Mouse (Mus musculus) liver, embryonic 11.5 days (tissue): ENCODE results near the gene Cfap61. TPM values are rescaled to one million over a fixed set of nuclear protein-coding genes. Genes with fewer than 3 reads are reported as not detected.

ENCODE experiments used
- ATAC-seq: fragments of 200-750 bp; cut with Nextera tagmentation; replicated peaks from 2 replicates; pipeline ENCODE4 v1.8.0; 2017; ENCODE audit warnings: moderate number of reproducible peaks, mild to moderate bottlenecking, moderate TSS enrichment, moderate library complexity; ENCODE audit not compliant: low FRiP score
- DNase-seq: peaks from one replicate; pipeline ENCODE4 v3.0.0-alpha.2; 2017; ENCODE audit warnings: low spot score
- H3K27ac ChIP-seq: fragments of 300-500 bp; sonication (generic); 2 replicates; pipeline ENCODE4 v1.5.1; 2014; ENCODE audit warnings: mild to moderate bottlenecking, low read depth, low read length, control low read depth
- H3K27me3 ChIP-seq: fragments of 300-500 bp; sonication (generic); replicated peaks from 2 replicates; pipeline ENCODE4 v1.6.1; 2014; ENCODE audit warnings: low read length, mixed read lengths; ENCODE audit not compliant: control insufficient read depth, insufficient read depth
- H3K36me3 ChIP-seq: fragments of 300-500 bp; sonication (generic); 2 replicates; pipeline ENCODE4 v1.6.1; 2014; ENCODE audit warnings: mild to moderate bottlenecking, low read length, moderate library complexity, mixed read lengths; ENCODE audit not compliant: control insufficient read depth, insufficient read depth
- H3K4me1 ChIP-seq: fragments of 300-500 bp; sonication (generic); replicated peaks from 2 replicates; pipeline ENCODE4 v1.6.1; 2014; ENCODE audit warnings: low read length, mixed read lengths; ENCODE audit not compliant: control insufficient read depth, insufficient read depth
- H3K4me2 ChIP-seq: fragments of 300-500 bp; sonication (generic); 2 replicates; pipeline ENCODE4 v1.6.1; 2014; ENCODE audit warnings: mild to moderate bottlenecking, control low read depth, moderate library complexity
- H3K4me3 ChIP-seq: fragments of 300-500 bp; sonication (generic); 2 replicates; pipeline ENCODE4 v1.5.1; 2014; ENCODE audit warnings: low read depth, low read length, control low read depth
- H3K9ac ChIP-seq: fragments of 300-500 bp; sonication (generic); 2 replicates; pipeline ENCODE4 v1.6.1; 2014; ENCODE audit warnings: low read depth, low read length, control low read depth
- H3K9me3 ChIP-seq: fragments of 300-500 bp; sonication (generic); 2 replicates; pipeline ENCODE4 v1.6.1; 2016; ENCODE audit warnings: low read length, inconsistent platforms, mixed read lengths; ENCODE audit not compliant: control insufficient read depth
- WGBS: fragments of 180-500 bp; shearing (Covaris S2); extraction: QIAGEN DNeasy Blood & Tissue Kit; methylation state at CpG from one replicate; pipeline ENCODE4 v1.1.7; 2014; 5-methylcytosine and 5-hydroxymethylcytosine counted together
- polyA plus RNA-seq: library from polyadenylated mRNA; unstranded; fragments of >200 nt; fragmentation: Nextera tagmentation; extraction: Ambion mirVana; gene quantifications from 2 replicates; pipeline ENCODE4 v1.2.1, GENCODE M21; 2014

The Cfap61 gene
- 0.10 TPM in 1 of 2 replicates, not detected in the other for polyA plus RNA-seq

GRCm38 (mm10) chr2:145934339-145935231 is at the start of gene Cfap61, which contains the start of gene Crnkl1:
Gene Cfap61 (plus strand): TSS chr2:145934784.
Gene Crnkl1 (minus strand): TSS chr2:145935014.
- H3K27ac ChIP-seq: no peak within 1 kb of the TSS
- peaks cover 8% of the 10 kb centered on the region for H3K4me1 ChIP-seq

GRCm38 (mm10) chr2:145884913-145885785 is 49.4 kb upstream of the Cfap61 start:
- H3K4me3 ChIP-seq: no peak overlapping the region
- no peaks in the 10 kb centered on the region for H3K9me3 ChIP-seq
- H3K4me2 ChIP-seq: no peak overlapping the region
- peaks cover 3% of the 10 kb centered on the region; the same call in 1 of the 2 replicates for H3K4me1 ChIP-seq
- H3K27ac ChIP-seq: peak overlapping the region; percentile 23; the same call in 1 of the 2 replicates
- WGBS: 63% methylated on average over 14 of the region's 14 CpGs
- H3K9ac ChIP-seq: no peak overlapping the region
- DNase-seq (no peak), ATAC-seq (no peak)
- no peaks in the 10 kb centered on the region for H3K36me3 ChIP-seq
- H3K27me3 ChIP-seq: no peaks in the 10 kb centered on the region

More at GRCm38 (mm10) chr2:145934339-145935231, at the start of gene Cfap61, which contains the start of gene Crnkl1:
- WGBS: under 1% methylated on average over 61 of the region's 61 CpGs
- peak; percentile 93 for DNase-seq
- peak within 1 kb of the TSS; percentile 98 for H3K4me3 ChIP-seq
- peak within 1 kb of the TSS; percentile 90 for H3K4me2 ChIP-seq
- H3K36me3 ChIP-seq: peaks cover 12% of the 10 kb centered on the region
- ATAC-seq: peak; percentile 97
- peak within 1 kb of the TSS; percentile 68 for H3K9ac ChIP-seq
- 0 out of 2 replicates have a peak, but pooled peaks cover 3% of the 10 kb centered on the region for H3K27me3 ChIP-seq
- no peaks in the 10 kb centered on the region for H3K9me3 ChIP-seq

GRCm38 (mm10) chr2:145887937-145888765 is 46.4 kb upstream of the Cfap61 start:
- no peak for DNase-seq
- H3K27me3 ChIP-seq: no peaks in the 10 kb centered on the region
- H3K36me3 ChIP-seq: no peaks in the 10 kb centered on the region
- peak; percentile 47 for ATAC-seq
- H3K4me3 ChIP-seq: no peak overlapping the region
- H3K27ac ChIP-seq: peak overlapping the region; percentile 22; the same call in 1 of the 2 replicates
- H3K9me3 ChIP-seq: no peaks in the 10 kb centered on the region
- no peak overlapping the region for H3K9ac ChIP-seq
- WGBS: 58% methylated on average over 14 of the region's 14 CpGs
- H3K4me1 ChIP-seq: peaks cover 3% of the 10 kb centered on the region; the same call in 1 of the 2 replicates
- no peak overlapping the region for H3K4me2 ChIP-seq

- H3K36me3 ChIP-seq: no peaks in the 10 kb centered on the region
- H3K9ac ChIP-seq: no peak overlapping the region
- ATAC-seq: no peak
- H3K4me1 ChIP-seq: 0 out of 2 replicates have a peak, but pooled peaks cover 3% of the 10 kb centered on the region
- 68% methylated on average over 6 of the region's 6 CpGs for WGBS
- no peaks in the 10 kb centered on the region for H3K27me3 ChIP-seq
- no peak overlapping the region for H3K4me2 ChIP-seq
- no peak overlapping the region for H3K4me3 ChIP-seq
- DNase-seq: no peak
- H3K27ac ChIP-seq: peak overlapping the region; percentile 22; the same call in 1 of the 2 replicates
- H3K9me3 ChIP-seq: no peaks in the 10 kb centered on the region
Observed at GRCm38 (mm10) chr2:145888766-145889480, 45.7 kb upstream of the Cfap61 start.

GRCm38 (mm10) chr2:145890571-145890970 is 44.0 kb upstream of the Cfap61 start:
- no peak overlapping the region for H3K4me3 ChIP-seq
- H3K27me3 ChIP-seq: no peaks in the 10 kb centered on the region
- no peaks in the 10 kb centered on the region for H3K9me3 ChIP-seq
- DNase-seq (no peak), ATAC-seq (no peak)
- no peak overlapping the region for H3K27ac ChIP-seq
- H3K4me1 ChIP-seq: no peaks in the 10 kb centered on the region
- no peak overlapping the region for H3K9ac ChIP-seq
- no peak overlapping the region for H3K4me2 ChIP-seq
- no peaks in the 10 kb centered on the region for H3K36me3 ChIP-seq
- WGBS: 85% methylated on average over 2 of the region's 2 CpGs

- no peak overlapping the region for H3K4me3 ChIP-seq
- 96% methylated on average over 6 of the region's 6 CpGs for WGBS
- no peaks in the 10 kb centered on the region for H3K4me1 ChIP-seq
- H3K9ac ChIP-seq: no peak overlapping the region
- ATAC-seq: no peak
- H3K9me3 ChIP-seq: no peaks in the 10 kb centered on the region
- H3K27ac ChIP-seq: no peak overlapping the region
- no peaks in the 10 kb centered on the region for H3K36me3 ChIP-seq
- H3K27me3 ChIP-seq: no peaks in the 10 kb centered on the region
- H3K4me2 ChIP-seq: no peak overlapping the region
- DNase-seq: no peak
Observed at GRCm38 (mm10) chr2:145893756-145894155, 40.8 kb upstream of the Cfap61 start.

GRCm38 (mm10) chr2:145898106-145898505 is 36.5 kb upstream of the Cfap61 start:
- H3K27me3 ChIP-seq: no peaks in the 10 kb centered on the region
- DNase-seq: no peak
- H3K4me3 ChIP-seq: no peak overlapping the region
- no peaks in the 10 kb centered on the region for H3K9me3 ChIP-seq
- no peaks in the 10 kb centered on the region for H3K36me3 ChIP-seq
- H3K9ac ChIP-seq: no peak overlapping the region
- H3K27ac ChIP-seq: no peak overlapping the region
- no peak for ATAC-seq
- 79% methylated on average over 9 of the region's 9 CpGs for WGBS
- H3K4me1 ChIP-seq: no peaks in the 10 kb centered on the region
- no peak overlapping the region for H3K4me2 ChIP-seq
